Mouse (Mus musculus) lung, embryonic 16.5 days (tissue): ENCODE data around the gene Lypd3. TPM values are rescaled to one million over a fixed set of nuclear protein-coding genes. Genes with fewer than 3 reads are reported as not detected.

Source experiments
- ATAC-seq: fragments of 200-750 bp; cut with Nextera tagmentation; 2 replicates; pipeline ENCODE4 v1.8.0; 2017; ENCODE audit warnings: low read depth, mild to moderate bottlenecking, moderate library complexity
- H3K27ac ChIP-seq: fragments of 300-500 bp; sonication (generic); 2 replicates; pipeline ENCODE4 v1.5.1; 2014; ENCODE audit warnings: mild to moderate bottlenecking, control low read depth, low read length
- H3K27me3 ChIP-seq: fragments of 300-500 bp; sonication (generic); 2 replicates; pipeline ENCODE4 v1.6.1; 2014; ENCODE audit warnings: low read depth, low read length, mixed read lengths; ENCODE audit not compliant: control insufficient read depth, insufficient read depth
- H3K36me3 ChIP-seq: fragments of 300-500 bp; sonication (generic); 2 replicates; pipeline ENCODE4 v1.6.1; 2014; ENCODE audit warnings: low read length; ENCODE audit not compliant: control insufficient read depth, insufficient read depth
- H3K4me1 ChIP-seq: fragments of 300-500 bp; sonication (generic); replicated peaks from 2 replicates; pipeline ENCODE4 v1.6.1; 2014; ENCODE audit warnings: low read length, mixed read lengths; ENCODE audit not compliant: control insufficient read depth, insufficient read depth
- H3K4me2 ChIP-seq: fragments of 300-500 bp; sonication (generic); 2 replicates; pipeline ENCODE4 v1.6.1; 2014; ENCODE audit warnings: low read depth, low read length, control low read depth
- H3K4me3 ChIP-seq: fragments of 300-500 bp; sonication (generic); 2 replicates; pipeline ENCODE4 v1.5.1; 2014; ENCODE audit warnings: mild to moderate bottlenecking, low read length, control low read depth
- H3K9ac ChIP-seq: fragments of 300-500 bp; sonication (generic); 2 replicates; pipeline ENCODE4 v1.6.1; 2014; ENCODE audit warnings: low read length, control low read depth
- H3K9me3 ChIP-seq: fragments of 300-500 bp; sonication (generic); 2 replicates; pipeline ENCODE4 v1.6.1; 2016; ENCODE audit warnings: low read length; ENCODE audit not compliant: control insufficient read depth
- WGBS: fragments of 180-500 bp; shearing (Covaris S2); extraction: QIAGEN DNeasy Blood & Tissue Kit; methylation state at CpG from one replicate; pipeline ENCODE4 v1.1.7; 2014; 5-methylcytosine and 5-hydroxymethylcytosine counted together
- polyA plus RNA-seq: library from polyadenylated mRNA; unstranded; fragments of >200 nt; fragmentation: Nextera tagmentation; extraction: Ambion mirVana; gene quantifications from 2 replicates; pipeline ENCODE4 v1.2.1, GENCODE M21; 2015

The Lypd3 gene
- polyA plus RNA-seq, 1 experiment from 2014 or later: 0.26 TPM

DNA sequence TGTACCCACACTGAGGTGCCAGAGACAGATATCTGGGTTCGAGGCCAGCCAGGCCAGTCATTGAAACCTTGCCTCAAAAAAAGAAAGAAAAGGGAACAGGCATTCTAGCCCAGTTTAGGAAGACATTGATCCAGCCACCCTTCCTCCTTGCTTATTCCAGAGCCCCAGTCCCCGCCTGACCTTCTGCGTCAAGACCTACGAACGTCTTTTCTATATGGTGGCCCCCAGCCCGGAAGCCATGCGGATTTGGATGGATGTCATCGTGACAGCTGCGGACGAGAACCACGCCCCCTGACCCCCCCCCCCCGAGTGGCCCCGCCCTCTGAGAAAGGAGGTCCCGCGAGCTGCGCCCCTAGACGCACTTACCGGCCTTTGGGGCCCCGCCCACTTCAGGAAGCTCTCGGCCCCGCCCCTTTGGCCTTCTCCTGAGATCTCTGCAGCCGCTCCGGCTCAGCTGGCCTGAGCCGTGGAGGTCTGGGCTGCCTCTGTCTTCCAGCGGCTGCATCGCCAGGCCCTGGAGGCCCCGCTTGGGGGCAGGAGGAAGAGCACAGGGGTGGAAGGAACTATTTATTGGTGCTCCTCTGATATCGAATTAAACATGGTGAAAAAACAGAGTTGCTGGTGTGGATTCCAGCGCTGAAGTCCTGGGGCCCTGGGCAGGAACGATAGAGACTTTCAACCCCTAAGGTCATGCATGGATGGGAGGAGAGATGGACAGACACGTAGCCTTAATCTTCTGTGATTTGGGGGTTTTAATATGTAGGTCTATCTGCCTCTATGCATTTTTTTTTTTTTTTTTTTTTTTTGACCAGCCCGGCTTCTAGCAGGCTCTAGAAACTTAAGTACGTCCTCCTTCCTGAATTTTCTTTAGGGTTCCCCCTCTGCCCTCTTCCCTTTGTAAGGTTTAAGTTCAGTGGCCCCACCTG lies 7.4 kb upstream of the Lypd3 start:
- ATAC-seq: peak; percentile 94
- peak overlapping the region; percentile 61 for H3K9ac ChIP-seq
- H3K27ac ChIP-seq: no peak overlapping the region
- no peaks in the 10 kb centered on the region for H3K27me3 ChIP-seq
- peak overlapping the region; percentile 59 for H3K4me2 ChIP-seq
- H3K4me3 ChIP-seq: peak overlapping the region; percentile 29
- no peaks in the 10 kb centered on the region for H3K36me3 ChIP-seq
- H3K4me1 ChIP-seq: no peaks in the 10 kb centered on the region; the same call in 1 of the 2 replicates
- no peaks in the 10 kb centered on the region for H3K9me3 ChIP-seq
- WGBS: 7% methylated on average over 33 of the region's 33 CpGs

DNA sequence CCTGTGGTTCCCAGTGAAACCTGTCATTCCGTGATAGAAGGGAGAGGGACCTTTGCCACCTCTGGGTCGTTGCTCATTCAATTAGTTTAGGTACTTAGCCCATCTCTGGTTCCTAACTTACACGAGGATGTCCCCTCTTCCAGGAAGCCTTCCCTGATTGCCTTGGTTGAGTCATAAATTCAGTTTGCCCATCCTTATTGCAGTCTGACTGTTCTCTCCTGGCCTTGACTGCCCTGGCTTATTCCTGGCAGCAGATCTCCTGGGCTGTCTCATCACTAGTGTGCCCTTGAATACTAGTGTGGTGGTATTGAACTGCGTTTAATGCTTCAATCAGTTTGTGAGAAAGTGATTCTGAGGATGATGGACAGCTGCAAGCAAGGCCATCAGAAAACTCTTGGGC lies 6.7 kb upstream of the Lypd3 start:
- H3K9ac ChIP-seq: no peak overlapping the region; the same call in 1 of the 2 replicates
- no peaks in the 10 kb centered on the region for H3K9me3 ChIP-seq
- ATAC-seq: no peak
- WGBS: 66% methylated on average over 4 of the region's 4 CpGs
- H3K4me3 ChIP-seq: no peak overlapping the region
- no peaks in the 10 kb centered on the region for H3K27me3 ChIP-seq
- no peak overlapping the region for H3K27ac ChIP-seq
- no peaks in the 10 kb centered on the region for H3K36me3 ChIP-seq
- no peaks in the 10 kb centered on the region; the same call in 1 of the 2 replicates for H3K4me1 ChIP-seq
- no peak overlapping the region for H3K4me2 ChIP-seq

- WGBS: 73% methylated on average over 10 of the region's 10 CpGs
- H3K4me1 ChIP-seq: no peaks in the 10 kb centered on the region; the same call in 1 of the 2 replicates
- H3K4me3 ChIP-seq: no peak overlapping the region
- no peak overlapping the region for H3K27ac ChIP-seq
- ATAC-seq: no peak
- no peaks in the 10 kb centered on the region for H3K36me3 ChIP-seq
- H3K9me3 ChIP-seq: no peaks in the 10 kb centered on the region
- no peaks in the 10 kb centered on the region for H3K27me3 ChIP-seq
- no peak overlapping the region for H3K4me2 ChIP-seq
- no peak overlapping the region for H3K9ac ChIP-seq
These were observed 6.1 kb upstream of the Lypd3 start for GRCm38 (mm10) chr7:24630116-24630880.

GRCm38 (mm10) chr7:24637046-24637445 lies 696 bp downstream of the Lypd3 start:
- Histone ChIP-seq H3K4me3 (no peak overlapping the region), H3K9ac (no peak overlapping the region), H3K27ac (no peak overlapping the region), H3K4me2 (no peak overlapping the region), H3K9me3 (no peaks in the 10 kb centered on the region), H3K36me3 (no peaks in the 10 kb centered on the region), H3K27me3 (peaks cover 48% of the 10 kb centered on the region), H3K4me1 (peaks cover 2% of the 10 kb centered on the region; the same call in 1 of the 2 replicates)
- WGBS: 5% methylated on average over 18 of the region's 18 CpGs
- no peak for ATAC-seq

GRCm38 (mm10) chr7:24638026-24638856 lies 1.9 kb downstream of the Lypd3 start:
- Histone ChIP-seq H3K36me3 (no peaks in the 10 kb centered on the region), H3K4me1 (peaks cover 2% of the 10 kb centered on the region; the same call in 1 of the 2 replicates), H3K9ac (peak overlapping the region; percentile 58), H3K4me2 (peak overlapping the region; percentile 93), H3K27me3 (peaks cover 48% of the 10 kb centered on the region), H3K4me3 (peak overlapping the region; percentile 50), H3K9me3 (no peaks in the 10 kb centered on the region), H3K27ac (no peak overlapping the region)
- ATAC-seq: peak; percentile 53
- 2% methylated on average over 35 of the region's 35 CpGs for WGBS

DNA sequence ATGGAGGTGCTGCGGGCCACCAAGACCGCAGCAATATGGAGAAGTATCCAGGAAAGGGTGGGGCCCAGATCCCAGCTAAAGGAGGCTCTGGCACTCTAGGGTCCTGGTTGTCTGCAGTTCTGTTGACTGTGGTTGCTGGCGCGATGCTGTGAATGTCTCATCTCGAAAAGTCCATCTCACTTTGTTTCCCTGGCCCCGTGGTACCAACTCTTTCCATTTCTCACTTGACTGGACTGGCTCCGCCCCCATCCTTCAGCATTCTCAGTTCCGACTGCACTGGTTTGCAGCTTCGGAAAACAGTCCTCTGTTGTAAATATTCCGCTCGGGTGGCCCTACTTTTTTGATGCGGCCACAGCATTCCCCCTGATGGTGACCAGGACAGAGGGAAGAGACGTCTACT lies 4.1 kb downstream of the Lypd3 start:
- Histone ChIP-seq H3K9me3 (no peaks in the 10 kb centered on the region), H3K4me3 (no peak overlapping the region), H3K36me3 (no peaks in the 10 kb centered on the region), H3K27me3 (peaks cover 48% of the 10 kb centered on the region), H3K4me1 (peaks cover 2% of the 10 kb centered on the region; the same call in 1 of the 2 replicates), H3K4me2 (no peak overlapping the region), H3K9ac (no peak overlapping the region), H3K27ac (no peak overlapping the region)
- ATAC-seq: no peak
- 62% methylated on average over 13 of the region's 13 CpGs for WGBS

GRCm38 (mm10) chr7:24642491-24642890 lies 6.1 kb downstream of the Lypd3 start:
- no peak overlapping the region for H3K4me2 ChIP-seq
- peaks cover 31% of the 10 kb centered on the region for H3K27me3 ChIP-seq
- H3K36me3 ChIP-seq: no peaks in the 10 kb centered on the region
- 12% methylated on average over 9 of the region's 9 CpGs for WGBS
- no peaks in the 10 kb centered on the region for H3K9me3 ChIP-seq
- no peak for ATAC-seq
- H3K4me3 ChIP-seq: no peak overlapping the region
- no peak overlapping the region for H3K27ac ChIP-seq
- no peak overlapping the region for H3K9ac ChIP-seq
- peaks cover 2% of the 10 kb centered on the region; the same call in 1 of the 2 replicates for H3K4me1 ChIP-seq

DNA sequence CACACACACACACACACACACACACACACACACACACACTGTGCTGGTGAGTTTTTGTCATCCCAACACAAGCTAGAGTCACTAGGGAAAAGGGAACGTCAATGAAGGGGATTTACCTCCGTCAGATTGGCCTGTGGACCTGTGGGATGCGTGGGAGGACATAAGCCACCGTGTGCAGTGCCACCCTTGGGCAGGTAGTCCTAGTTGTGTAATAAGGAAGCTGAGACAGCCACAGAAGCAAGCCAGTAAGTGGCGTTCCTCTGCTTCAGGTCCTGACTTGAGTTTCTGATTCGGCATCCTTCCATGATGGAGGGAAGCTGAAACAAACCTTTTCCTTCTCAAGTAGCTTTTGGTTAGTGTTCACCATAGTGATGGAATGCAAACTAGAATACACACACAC lies 8.1 kb downstream of the Lypd3 start:
- Histone ChIP-seq H3K4me2 (no peak overlapping the region), H3K9ac (no peak overlapping the region), H3K36me3 (no peaks in the 10 kb centered on the region), H3K27me3 (peaks cover 13% of the 10 kb centered on the region), H3K4me1 (no peaks in the 10 kb centered on the region), H3K4me3 (no peak overlapping the region), H3K27ac (no peak overlapping the region), H3K9me3 (no peaks in the 10 kb centered on the region)
- 75% methylated on average over 6 of the region's 6 CpGs for WGBS
- ATAC-seq: no peak
